Mouse (Mus musculus) megakaryocyte, embryonic 14.5 days (primary cell): Measurements from ENCODE around the gene Fmo4.

Experiments used
- FLI1 ChIP-seq: IDR thresholded peaks from 2 replicates; pipeline ENCODE4 v1.6.1; 2012; ENCODE audit warnings: low read length, inconsistent platforms, mixed read lengths
- GATA1 ChIP-seq: IDR thresholded peaks from 3 replicates; pipeline ENCODE4 v1.6.1; 2012; ENCODE audit warnings: mixed read lengths, low read length, inconsistent platforms, borderline replicate concordance

- TF ChIP-seq GATA1 (no peak), FLI1 (no peak)
Measured at GRCm38 (mm10) chr1:162831838-162832573, 18.2 kb upstream of the Fmo4 start.
